Mouse (Mus musculus) cerebellum, adult 18-20 months (tissue): ENCODE data around the gene Itgb1bp1.
A peak's percentile ranks its signal among the peaks of the same experiment; 100 is the strongest.

Source experiments
- DNase-seq, 2 experiments: peaks; one replicate each; pipeline ENCODE4 v3.0.0; 2021

Itgb1bp1 gene

DNA sequence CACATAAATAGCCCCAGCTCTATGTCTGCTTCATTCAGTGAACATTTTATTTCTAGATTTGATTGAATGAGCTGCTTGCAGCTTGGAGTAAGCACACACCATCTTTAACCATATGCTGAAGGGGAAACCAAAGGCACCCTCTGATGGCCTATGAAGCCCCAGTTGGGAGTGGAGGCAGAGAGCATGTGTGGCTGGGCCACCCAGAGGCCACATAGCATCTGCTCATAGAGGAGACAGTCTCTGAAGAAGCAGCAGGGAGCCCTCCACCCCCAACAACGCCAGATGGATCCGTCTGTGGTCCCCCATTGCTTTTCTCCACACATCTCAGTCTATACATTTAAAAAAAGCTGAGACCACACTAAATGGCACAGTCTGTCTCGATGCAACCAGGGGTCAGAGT lies 44.1 kb downstream of the Itgb1bp1 start:
- DNase-seq, result no peak

DNA sequence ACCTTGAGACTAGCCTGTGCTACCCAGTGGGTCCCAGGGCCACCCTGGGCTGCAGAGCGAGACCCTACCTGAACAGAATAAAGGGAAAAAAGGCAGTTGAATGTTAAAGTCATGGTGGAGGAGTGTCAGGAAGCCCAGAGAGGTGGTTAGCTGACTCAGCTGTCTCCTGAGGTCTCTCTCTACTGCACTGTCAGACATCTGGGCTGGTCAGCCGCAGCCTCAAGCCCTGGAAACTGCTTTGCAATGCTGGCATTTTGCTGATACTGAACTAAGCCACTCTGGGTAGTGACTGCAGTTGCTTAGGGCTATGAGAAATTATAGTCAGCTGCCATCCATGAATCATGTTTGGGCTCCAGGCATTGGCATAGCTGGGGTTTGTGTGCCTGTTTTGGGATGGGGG lies 51.5 kb downstream of the Itgb1bp1 start:
- no peak for DNase-seq

DNA sequence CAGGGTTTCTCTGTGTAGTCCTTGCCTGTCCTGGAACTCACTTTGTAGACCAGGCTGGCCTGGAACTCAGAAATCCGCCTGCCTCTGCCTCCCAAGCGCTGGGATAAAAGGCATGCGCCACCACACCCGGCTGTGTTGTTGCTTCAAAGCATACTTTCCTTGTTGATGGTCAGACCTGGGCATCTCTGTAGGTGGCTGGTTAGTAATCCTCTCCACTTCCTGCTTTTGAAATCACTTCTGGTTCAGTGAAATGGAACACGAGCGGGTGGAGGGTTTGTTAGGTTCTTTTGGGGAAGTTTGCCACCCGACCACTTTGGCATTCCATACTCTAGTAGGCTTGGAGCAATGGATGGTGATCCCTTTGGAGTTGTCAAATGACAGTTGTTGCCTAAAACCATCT lies 52.4 kb downstream of the Itgb1bp1 start:
- DNase-seq, result no peak

DNA sequence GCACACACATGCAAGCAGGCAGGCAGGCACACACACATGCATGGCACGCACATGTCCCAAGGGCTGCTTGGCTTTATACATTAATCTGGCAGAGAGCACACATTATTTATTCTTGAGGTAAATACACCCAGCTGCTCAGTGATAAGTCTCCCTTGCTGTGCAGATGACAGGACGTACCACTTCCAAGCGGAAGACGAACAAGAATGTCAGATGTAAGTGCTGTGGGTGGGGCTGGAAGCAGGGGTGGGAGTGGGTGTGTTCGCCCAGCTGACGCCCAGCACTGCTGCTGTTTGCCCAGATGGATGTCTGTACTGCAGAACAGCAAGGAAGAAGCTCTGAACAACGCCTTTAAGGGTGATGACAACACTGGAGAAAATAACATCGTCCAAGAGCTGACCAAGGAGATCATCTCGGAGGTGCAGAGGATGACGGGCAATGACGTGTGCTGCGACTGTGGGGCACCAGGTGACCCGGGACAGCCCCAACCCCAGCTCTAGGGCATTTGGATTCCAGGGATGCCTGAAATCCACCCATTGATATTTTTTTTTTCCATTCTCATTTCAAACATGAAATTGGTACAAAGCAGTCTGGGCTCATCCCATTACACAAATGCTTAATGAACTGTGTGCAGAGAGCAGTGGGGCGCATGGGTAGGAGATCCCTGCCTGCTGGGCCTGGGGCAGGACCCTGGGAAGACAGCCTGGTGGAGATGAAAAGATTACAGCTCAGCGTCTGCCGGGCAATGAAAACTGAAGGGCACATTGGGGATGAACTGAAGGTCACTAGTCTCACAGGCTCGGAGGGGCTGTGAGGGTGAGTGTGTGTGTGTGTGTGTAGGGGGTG lies 56.8 kb downstream of the Itgb1bp1 start:
- DNase-seq, result no peak

DNA sequence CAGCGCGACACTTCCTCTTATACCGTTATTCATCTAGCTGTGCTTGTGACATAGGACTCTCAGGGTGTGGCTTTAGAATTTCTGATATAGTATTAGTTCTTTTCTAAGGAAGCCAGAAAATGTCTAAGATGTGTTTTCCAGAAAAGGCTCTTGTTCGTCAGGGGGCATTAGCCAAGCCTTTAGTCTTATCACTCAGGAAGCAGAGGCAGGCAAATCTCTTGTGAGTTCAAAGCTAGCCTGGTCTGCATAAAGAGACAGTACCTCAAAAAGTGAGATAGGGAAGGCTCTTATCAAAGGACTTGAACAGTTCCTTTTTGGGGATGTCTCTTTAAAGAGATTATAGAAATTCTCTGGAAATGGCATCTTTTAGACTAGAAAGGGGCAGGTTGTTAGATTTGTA lies 57.4 kb downstream of the Itgb1bp1 start:
- no peak for DNase-seq

DNA sequence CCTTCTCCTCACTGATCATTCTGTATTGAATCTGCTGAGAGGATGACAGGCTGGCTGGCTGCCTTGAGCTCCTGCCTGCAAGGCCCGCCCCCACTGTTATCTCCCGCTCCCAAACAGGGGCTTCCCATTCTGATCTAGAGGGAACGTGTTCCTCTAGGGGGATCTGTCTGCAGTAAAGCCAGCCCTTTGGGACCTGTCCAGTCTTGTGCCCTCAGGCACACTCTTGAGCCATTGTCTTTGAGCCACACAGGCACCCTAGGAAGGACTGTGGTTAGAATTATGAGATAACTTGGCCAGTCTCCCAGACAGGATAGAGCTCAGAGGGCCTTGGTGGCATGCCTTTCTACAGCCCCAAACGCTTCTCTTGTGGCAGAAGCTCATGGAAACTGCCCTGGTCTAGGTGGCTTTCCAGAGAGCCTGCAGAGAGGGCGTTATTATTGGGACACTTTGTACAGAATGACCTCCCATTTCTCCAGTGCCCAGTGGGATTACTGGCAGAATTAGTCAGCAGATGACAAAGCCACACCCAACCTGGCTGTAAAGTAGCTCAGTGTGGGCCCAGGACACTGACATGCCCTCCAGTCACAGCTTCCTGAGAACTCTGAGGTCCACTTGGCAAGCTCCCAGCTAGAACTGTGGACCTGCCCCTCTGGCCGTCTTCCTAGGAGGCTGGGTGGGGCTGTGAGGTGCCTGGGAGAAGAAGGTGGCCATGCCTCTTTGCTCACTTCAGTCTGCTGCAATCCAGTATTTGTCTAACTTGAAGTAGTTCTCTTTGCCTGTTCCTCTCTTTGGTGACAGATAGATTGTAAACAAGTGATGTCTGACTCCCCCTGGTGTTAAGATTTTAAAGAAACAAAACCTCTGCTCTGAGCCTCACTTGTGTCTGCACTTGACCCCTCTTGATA lies 58.8 kb downstream of the Itgb1bp1 start:
- peak; percentile 70 to 72 for DNase-seq

DNA sequence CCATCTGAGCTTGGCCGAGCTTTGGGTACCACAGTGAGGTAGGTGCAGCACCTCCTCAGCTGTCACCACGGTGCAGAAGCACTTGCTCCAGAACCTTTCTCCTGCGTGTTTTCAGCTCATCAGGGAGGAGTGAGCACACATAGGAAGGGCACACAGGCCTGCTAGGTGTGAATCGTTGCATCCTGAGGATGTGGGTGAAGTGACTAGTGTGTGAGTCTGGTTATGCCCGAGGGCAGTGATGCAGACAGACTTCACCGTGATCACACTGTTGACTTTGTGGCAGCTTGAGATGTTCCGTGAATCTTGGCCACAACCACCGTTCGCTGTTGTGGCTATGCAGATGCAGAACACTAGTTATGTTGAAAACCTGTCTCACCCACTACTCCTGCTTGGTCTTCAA lies 59.8 kb downstream of the Itgb1bp1 start:
- no peak for DNase-seq

DNA sequence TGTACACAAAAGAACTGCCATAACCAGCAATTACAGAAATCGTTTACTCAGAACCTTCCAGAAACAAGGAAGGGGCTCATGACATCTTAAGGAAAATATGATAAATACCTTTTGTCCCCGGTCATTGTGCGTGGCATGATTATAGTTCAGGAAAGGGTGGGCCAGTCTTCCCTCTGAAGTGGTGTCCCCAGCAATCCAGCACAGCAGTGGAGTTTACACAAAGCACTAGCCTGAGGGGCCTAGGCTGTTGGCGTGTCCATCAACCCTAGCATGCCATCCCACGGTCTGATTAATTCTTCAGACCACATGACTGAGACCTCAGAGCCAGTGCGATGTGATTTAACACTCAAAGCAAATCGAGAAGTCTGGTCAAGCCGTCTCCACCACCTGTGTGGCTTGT lies 60.7 kb downstream of the Itgb1bp1 start:
- no peak for DNase-seq

DNA sequence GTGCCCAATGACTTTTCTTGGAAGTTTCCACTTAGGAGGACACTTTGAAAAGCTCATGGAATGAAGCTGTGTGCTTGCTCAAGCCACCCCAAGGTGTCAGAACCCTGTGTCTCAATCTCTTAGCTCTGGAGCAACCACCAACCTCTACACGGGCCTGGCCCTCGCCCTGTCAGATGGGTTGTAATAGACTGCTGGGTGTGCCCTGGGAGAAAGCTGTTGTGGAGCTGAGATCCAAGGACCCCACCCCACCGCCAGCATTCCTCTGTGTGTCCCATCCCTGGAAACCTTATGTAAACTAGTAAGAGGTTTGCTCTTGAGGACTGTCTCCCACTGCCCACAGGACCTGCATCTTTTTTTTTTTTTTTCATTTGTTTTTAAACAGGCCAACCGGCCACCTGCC lies 62.2 kb downstream of the Itgb1bp1 start:
- DNase-seq, result no peak

DNA sequence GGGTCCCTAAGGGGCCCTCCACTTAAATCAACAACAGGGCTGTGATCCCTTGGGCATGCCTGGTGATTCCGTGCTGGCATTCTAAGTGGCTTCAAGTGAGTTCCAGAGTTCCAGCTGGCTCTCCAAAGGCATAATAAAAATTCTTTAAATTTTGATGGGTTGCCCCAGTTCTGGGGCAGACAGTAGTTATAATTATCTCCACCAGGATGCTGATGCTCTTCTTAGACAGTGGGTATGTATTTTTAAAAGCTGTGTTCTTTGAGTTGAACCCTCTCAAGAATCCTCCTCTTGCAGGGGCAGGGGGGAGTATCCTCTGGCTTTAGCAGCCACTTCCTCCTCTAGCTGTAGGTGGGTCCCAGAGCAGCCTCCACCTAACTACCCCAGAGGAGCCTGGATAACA lies 65.5 kb downstream of the Itgb1bp1 start:
- DNase-seq, result no peak

DNA sequence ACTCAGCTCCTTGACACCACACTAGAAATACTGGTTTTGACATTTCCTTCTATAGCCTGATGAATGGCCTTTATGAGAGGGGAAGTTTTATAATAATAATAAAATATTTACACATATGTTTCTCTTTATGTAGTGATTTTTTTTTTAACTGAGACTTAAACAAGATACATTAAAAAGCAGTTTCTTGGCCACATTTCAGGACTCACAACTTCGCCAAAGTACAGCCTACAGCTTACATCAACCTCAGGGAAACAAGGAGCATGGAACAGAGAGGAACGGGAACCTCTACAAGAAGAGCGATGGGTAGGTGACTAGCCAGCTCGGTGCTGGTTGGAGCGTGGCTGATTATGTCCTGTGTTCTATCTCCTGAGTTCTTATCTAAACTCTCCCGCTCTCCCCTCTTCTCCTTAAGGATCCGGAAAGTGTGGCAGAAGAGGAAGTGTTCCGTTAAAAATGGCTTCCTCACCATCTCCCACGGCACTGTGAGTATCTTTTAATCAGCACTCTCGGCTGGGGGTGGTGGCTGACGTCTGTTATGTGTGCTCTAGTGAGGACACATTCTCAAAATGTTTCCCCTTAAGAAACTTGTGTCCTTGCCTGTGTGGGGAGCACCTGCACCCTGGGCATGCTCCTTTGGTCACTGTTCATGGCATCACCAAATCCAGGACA lies 68.2 kb downstream of the Itgb1bp1 start:
- DNase-seq, result no peak

DNA sequence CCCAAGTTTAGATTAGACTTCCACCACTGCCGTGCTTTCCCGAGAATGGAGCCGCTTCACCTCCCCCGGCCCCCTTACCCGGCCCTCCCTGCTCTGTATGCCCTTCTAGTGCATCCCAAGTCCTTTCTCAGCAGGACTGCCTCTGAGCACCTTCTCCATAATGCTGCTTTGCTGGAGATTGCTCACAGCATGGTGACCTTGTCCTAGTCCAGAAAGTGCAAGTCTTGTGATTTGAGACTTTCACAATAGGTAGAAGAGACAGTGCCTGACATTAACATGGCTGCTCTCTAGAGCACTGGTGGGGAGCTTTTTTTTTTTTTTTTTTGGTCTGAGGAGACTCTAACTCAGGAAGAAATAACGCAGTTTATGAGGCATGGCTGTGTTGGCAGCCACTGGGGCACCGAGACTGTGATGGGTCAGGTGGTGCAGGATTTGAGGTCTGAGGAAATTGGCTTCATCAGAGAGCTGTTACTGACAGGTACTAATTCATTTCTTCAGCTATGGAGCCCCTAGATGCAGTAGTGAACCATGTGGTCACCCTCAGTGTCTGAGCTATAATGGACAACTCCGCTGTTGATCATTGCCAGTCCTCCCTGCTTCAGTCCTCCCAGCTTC lies 71.4 kb downstream of the Itgb1bp1 start:
- no peak for DNase-seq

DNA sequence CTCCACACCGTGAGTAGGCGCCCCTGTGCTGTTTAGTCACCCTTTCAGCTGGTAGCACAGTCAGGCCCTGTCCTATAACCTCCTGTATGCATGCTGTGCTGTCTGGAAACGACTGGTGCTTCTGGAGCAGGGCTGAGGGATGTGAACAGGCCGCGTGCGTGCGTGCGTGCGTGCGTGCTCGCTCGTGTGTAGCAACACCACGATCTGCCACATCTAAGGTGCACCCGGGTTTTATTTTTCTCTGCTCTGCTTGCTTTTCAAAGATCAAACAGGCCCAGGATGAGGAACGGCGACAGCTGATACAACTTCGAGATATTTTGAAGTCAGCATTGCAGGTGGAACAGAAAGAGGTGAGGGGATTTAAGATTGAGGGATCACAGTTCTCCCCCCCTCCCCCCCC lies 73.2 kb downstream of the Itgb1bp1 start:
- no peak for DNase-seq

DNA sequence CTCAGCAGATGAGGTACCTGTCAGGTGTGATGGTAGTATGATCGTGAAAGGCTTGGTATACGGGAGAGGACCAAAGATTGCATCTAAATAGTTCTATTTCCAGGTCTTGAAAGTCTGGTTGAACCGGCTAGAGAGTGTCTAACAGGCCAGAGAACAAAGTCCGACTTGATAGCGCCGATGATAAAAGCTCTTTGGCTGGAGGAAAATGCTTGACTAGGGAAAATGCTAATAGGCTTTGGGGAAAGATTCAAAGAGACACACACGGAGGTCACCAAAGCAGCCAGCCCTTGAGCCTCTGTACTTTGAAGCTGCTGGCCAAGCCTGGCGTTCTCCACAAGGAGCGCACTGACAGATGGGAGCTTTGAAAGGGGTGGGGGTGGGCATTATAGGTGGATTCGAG lies 76.8 kb downstream of the Itgb1bp1 start:
- DNase-seq, result no peak

DNA sequence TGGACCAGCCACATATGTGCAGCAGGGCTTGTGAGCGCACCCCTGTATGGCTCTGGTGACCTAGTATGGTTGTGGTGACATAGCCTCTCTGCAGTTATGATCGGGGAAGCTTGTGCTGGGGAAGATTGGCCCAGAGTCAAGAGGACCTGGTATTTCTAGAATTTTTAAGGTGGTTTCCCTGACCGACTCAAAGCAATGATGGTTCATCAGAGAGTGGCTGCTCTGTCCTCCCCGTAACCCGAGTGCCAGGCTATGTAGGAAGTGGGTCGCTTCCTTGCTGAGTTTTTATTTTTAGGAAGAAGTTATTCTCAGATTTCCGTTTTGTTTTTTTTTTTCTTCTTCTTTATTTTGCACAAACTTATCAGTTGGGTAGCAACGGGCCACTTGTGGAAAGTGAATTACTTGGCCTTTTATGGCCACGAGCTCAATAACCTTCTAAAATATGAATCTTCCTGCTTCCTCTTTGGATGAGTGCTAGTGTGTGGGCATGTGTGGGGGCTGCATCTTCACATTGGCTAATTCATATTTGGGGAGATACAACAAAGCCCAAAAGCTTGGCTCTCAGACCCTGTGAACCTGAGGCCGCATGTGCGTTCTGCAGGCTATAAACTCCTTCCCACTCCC lies 77.8 kb downstream of the Itgb1bp1 start:
- no peak for DNase-seq

DNA sequence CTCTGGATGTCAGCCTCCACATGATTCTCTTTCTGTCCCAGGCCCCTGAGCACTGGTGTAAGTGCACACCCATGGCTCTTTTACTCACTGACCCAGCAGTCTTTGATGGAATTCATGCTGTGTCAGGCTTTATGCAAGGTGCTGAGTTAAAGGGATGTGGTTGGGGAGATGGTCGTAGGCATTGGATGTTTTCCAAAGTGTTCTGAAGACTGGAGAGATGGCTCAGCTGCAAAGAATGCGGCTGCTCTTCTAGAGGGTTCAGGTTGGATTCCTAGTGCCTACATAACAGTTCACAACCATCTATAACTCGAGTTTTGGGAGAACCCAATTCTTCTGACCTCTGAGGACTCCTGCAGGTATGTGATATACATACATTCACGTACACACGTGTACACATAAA lies 78.7 kb downstream of the Itgb1bp1 start:
- no peak for DNase-seq

DNA sequence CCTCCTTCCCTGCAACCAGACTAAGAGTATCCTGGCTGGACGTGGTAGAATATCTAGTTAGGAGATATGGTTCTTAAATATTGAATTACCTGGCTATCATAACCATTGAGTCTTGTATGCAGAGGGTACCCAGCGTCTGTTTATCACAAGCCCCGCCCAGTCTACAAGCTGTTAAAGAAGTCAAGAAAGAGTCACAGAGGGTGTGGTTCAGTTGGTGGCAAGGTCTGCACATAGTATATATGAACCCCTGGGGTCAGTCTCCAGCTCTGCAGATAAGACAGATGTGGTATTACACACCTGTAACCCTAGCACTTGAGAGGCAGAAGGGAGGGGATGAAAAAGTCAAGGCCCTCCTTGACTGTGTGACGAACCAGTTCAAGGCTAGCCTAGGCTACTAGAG lies 80.3 kb downstream of the Itgb1bp1 start:
- DNase-seq, result no peak

DNA sequence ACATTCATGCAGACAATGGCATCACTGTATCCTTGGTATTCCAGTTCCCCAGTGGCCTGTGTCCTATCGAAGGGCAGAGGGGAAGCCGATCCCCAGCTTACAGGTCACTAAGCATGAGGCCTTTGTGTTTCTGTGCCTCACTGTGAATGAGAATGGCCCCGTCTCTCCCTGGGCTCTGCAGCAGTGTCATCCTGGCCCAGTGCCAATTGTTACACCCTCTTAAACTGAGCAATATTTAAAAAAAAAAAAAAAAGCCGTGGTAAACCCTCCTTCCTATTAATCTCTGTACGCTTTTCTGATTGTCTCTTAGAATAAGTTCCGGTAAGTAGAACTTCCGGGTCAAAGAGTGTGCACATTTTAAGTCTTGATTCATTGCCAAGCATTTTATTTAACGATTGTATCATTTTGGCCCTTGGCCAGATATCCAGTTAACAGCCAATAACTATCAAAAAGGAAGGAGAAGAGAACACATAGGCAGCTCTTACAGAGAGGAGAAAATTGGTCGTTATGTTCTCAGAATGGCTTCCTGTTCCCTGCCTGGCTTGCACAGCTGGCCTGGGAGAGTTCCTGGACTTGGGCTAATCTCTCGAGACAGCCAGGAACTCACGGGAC lies 81.3 kb downstream of the Itgb1bp1 start:
- no peak for DNase-seq

DNA sequence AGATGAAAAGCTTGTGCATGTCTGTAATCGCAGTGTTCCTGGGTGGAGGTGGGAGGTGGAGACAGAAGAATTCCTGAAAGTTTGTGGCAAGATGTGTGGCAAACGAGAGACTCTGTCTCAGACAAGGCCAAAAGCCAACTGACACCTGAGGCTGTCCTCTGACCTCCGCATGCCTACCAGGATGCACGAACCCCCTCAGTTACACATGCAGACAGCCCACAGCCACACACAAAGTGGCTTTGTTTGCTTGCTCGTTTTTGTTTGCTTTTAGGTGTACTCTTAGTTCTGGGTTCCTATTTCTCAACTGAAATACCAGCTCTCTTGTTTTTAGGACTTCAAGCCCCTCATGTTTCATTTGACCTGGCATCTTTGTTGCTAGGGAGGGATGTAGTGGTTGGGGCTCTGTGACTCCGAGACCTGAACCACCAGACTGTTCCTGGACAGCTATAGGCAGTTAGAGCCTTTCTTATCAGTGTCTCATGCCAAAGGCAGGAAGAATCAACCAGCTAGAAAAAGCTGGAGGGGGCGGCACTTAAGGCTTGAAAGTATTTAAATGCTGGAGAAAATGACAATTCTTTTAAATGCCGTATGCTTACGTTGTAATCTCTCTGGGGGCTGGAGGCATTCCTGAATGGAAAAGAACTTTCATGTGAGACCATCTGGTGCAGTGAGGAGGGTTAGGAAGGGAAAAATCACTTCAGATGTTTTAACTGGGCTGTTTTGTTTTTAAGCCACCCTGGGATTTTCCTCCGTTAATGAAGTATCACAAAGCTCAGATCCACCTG lies 84.4 kb downstream of the Itgb1bp1 start:
- DNase-seq, result no peak

DNA sequence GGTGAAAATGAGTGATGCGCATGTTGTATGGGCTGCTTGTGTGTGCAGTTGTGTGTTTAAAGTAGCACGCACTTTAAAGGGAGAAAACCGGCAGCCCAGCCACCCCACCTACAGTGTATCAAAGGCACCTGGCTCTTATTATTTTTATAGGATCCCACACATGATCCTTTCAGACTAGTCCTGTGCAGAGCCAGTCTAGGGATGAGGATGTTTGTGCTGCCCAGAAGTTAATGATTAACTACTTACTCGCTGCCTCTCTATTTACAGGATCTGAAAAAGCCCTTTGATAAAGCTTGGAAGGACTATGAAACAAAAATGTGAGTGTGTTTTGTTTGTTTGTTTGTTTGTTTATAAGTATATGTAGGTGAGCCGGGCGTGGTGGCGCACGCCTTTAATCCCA lies 85.5 kb downstream of the Itgb1bp1 start:
- DNase-seq, result no peak

DNA sequence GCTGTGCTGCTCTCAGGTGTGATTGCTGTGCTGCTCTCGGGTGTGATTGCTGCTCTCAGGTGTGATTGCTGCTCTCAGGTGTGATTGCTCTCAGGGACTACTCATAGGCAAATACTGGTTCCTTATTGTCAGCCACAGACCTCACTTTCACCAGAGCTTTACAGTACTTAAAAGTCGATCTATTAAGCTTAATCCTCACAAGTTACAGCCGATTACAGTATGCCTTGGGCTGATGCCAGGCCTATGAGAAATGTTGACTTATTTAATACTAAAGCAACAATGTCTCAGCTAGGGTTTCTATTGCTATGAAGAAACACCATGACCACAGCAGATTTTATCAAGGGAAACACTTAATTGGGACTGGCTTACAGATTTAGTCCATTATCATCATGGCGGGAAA lies 89.7 kb downstream of the Itgb1bp1 start:
- DNase-seq, result no peak
